Mouse (Mus musculus) adrenal gland, postnatal 36 days (tissue): ENCODE measurements around the gene Acer1. TPM values are rescaled to one million over a fixed set of nuclear protein-coding genes. Genes with fewer than 3 reads are reported as not detected.
A peak's percentile ranks its signal among the peaks of the same experiment; 100 is the strongest.
"Not testable (repeated sequence)": the region's sequence is repeated elsewhere in the genome, so short reads cannot be mapped to it uniquely, and the experiment has no call there.

Experiments
- DNase-seq, 2 experiments: peaks; one replicate each; pipeline ENCODE4 v3.0.0; 2021; ENCODE audit warnings: mixed read lengths in 1 of 2
- total RNA-seq, 2 experiments: library from RNA; stranded (reverse); gene quantifications; 2 replicates each; pipeline ENCODE4 v1.2.3; 2021

Gene Acer1
- total RNA-seq, 2 experiments from 2014 or later, result 0.23 TPM; not detected in 1

DNA sequence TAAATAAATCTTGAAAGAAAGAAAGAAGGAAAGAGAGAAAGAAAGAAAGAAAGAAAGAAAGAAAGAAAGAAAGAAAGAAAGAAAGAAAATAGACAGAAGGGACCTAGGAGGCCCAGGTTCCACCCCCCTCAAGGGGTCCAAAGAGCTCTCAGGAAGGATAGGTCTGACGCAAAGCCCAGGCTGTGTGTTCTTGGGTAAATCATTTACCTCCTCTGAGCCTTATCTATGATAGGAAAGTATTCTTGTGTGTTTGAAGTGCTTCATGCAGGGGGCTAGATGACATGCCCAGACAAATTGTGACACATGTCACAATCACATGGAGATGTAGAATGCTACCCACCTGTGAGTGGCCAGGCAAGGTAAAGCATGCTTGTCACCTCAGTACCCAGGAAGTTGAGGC, 29.3 kb downstream of the Acer1 start:
- no peak for DNase-seq

DNA sequence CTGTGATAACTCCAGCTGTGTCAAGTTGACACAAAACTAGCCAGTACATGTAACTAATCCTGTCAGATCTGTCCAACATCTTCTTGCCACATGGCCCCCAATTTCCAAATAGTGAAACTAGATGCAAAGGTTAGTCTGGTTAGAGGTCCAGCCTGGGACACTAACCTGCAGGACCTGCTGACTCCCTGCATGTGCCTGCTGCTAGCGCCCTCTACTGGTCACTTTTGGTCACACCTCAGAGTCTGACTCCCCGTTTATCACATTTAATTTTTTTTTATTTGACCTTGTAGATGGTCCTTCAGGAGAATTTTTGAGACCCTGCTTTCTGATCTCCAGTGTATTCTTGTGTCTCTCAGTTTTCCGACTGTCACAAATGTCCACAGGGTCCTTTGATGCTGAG, 31.0 kb downstream of the Acer1 start:
- peak; percentile 61 to 77 for DNase-seq

DNA sequence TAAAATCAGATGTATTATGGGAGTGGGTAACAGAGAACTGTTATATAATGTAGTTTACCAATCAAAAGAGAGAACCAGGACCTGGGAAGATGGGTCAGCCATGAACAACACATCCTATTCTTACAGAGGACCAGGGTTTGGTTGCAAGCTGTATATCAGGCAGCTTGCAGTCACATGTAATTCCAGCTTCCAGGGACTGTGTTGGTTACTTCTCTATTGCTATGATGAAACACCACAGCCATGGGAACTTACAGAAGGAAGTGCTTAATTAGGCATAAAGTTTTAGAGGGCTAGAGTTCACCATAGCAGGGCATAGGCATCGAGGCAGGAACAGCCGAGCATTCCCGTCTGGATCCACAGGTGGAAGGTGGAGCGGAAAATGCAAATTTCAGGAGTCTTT, 43.2 kb downstream of the Acer1 start:
- DNase-seq, result no peak

DNA sequence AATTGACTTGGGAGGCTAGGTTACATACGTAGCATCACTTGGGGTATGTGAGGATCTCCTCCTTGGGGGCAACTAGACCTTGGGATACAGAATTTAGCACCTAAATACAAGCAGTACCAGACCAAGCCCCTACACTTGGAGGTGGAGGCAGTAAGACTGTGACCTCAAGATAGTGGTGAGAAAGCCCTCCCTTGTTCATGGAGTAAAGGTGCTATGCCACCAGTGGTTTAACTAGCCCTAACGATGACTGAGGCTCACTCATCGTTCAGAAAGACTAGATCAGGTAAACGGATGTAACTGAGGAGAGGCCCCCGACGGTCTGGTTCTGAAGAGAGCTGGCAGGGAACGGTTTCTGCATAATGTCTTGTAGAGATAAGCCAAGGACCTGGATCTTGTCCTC, 45.2 kb downstream of the Acer1 start:
- DNase-seq, result no peak

DNA sequence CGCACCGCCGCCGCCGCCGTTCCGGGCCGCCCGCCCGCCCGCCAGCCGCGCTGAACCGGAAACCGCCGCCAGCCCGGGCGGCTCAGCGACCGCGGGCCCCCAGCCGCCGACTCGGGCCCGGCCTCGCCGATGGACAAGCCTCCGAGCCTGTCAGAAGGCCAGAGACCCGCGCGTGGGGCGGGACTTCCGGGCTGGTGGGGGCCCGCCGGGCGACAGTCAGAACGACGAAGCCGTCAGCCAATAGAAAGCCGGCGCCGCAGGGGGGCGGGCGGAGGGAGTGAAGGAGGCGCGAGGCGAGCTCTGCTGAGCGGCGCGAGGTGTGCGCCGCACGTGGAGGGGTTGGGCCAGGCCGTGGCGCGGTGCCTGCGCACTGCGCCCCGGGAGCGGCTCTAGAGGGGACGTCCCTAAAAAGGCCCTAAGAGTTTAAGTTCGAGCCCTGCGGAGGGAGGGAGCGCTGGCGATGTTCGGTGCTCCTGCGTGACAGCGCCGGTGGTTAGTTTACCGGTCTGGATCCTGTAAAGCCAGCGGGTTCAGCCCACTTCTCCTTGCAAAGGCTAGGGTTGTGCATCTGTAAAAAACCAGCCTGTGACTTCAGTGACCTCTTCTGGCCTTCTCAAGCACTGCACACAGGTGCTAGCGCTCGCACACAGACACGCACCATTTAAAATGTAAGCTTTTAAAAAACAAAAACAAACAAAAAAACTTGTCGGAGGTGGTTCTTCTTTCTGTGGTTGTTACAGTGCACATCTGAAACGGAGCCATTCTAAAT, 46.4 kb downstream of the Acer1 start, which contains the start of gene Mllt1:
Gene Mllt1 (minus strand): TSS at position 53 of the 769 bp plus-strand sequence.
- DNase-seq, result peak; percentile 100

DNA sequence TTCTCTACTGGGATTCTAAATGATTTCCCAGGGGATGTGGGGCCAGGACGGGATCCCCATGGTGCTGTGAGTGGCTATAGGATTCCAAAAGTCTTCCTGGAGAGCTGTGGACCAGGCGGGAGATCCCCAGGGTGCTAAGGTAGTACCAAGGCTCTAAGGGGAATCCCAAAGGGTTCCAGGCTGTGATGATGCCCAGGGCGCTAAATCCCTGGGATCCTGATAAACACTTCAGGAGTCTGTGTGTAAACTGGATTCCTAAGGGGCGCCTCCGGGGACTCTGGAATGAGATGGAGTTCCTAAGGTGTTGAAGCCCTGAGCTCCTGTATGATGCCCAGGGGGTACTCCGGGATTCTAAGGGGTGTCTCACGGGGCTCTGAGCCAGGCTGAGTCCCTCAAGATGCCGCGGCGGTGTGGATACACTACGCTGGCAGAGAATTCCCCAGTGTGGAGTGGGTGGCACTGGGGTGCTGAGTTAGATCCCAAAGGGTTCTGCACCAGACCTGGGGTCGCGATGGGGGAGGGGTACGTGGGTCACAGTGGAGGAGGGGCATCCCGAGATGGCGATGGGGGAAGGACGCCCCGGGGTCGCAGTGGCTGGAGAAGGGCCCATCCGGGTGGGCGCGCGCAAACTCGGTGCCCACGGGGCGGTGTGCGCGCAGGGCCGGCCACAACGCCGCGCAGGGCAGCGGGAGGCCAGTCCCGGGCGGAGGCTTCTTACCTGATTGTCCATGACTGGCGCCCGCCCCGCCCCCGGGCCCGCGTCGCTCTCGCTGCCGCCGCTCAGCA, 47.2 kb downstream of the Acer1 start:
- no peak for DNase-seq

DNA sequence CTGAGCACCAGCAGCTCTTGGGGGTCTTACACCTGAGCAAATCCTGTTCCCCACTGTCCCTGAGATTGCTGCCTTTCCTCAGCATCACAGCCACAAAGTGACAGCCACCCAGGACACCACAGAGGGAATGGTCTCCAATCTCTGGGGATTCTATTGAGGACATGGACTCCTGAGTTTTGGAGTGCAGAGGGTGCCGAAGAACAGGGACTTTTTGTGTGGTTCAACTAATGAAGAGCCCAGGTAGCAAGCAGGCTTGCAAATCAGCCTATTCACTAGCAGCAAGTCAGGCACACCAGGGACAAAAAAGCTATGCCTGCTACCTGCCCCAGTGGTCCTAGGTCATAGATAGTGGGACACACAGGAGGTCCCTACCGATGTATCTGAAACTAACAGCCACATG, 48.5 kb downstream of the Acer1 start:
- no peak for DNase-seq

DNA sequence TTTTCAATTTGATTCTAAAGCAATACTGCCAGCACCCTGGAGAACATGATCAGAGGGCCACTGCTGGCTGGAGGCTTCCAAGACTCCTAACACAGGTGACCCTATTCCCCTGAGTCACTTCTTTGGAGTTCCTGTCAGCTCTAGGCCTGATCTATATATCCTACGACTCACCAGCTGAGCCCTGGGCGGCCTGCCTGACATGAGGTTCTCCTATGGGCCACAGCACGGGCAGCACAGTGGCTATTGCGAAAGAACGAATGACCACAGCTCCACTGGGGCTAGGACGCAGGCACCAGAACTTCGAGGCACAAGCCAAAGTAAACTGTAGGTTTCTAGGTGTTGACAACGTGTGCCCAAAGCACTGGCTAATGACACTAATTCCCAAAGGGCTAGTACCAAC, 51.9 kb downstream of the Acer1 start:
- DNase-seq, result peak; percentile 36 to 52

DNA sequence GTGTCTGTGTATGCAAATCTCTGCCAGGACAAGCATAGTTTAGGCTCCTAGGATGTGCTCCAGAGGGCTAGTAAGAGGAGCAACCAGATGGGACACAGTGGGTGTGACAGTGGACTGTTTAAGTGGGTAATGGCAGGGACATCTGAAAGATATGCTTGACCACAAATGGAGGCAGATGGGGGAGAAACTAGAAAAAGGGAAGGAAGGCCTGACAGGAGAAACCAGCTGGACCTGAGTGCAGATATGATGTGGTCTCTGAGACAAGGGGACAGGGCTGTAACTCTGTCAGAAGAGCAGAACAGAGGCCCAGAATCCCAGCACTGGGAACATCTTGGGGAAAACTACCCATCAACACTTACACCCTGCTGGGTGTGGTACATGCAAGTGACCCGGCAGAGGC, 52.4 kb downstream of the Acer1 start:
- no peak for DNase-seq

DNA sequence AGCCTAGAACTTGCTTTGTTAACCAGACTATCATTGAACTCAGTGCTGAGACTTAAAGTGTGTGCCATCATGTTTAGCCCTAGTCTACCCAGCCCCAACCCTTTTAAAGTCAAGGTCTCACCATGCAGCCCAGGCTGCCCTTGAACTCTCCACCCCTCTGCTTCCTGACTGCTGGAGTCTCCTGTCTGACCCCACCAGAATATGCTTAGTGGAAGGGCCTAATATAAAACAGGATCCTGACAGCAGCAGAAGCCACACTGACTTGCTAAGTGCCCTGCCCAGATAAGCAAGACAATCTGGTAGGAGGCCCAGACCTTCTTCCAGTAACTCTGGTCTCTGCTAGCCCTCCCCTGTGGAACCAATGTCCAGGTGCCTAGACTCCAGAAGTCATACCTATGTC, 52.8 kb downstream of the Acer1 start:
- peak; percentile 22 to 33 for DNase-seq

DNA sequence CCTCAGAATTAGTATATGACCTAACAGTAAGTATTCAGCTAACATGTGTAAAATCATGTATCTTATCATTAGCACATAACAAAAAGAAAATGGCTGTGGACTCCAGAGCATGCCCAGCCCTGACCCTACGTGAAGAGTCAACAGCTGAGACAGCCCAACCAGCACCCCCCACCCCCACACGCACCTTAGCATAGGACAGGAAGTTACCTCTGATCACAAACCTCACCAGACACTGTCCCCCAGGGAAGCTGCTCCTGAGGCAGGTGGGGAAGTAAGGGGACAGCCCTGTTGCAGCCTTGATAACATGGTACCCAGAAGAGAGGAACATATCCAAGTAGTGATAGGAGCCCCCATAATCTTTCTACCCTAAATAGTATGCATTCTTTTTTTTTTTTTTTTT, 55.9 kb downstream of the Acer1 start:
- DNase-seq, result no peak

DNA sequence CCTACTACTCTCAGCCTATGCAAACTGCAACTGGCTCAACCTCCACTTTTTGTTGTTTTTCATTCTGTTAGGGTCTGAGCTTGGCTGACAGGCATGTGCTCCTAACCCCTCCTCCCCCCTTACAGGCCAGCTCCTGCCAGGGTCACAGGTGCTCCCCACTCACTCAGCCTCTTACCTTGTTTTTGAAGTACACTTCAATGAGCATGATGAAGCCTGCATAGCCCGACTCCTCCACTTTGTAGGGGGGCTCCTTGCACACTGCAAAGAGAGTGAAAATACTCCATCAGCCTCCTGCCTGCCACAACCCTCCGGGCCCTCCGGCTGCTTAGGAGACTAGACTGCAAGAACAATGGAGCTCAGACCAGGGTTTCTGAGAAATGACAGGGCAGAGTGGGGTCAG, 62.2 kb downstream of the Acer1 start:
- DNase-seq, result no peak

DNA sequence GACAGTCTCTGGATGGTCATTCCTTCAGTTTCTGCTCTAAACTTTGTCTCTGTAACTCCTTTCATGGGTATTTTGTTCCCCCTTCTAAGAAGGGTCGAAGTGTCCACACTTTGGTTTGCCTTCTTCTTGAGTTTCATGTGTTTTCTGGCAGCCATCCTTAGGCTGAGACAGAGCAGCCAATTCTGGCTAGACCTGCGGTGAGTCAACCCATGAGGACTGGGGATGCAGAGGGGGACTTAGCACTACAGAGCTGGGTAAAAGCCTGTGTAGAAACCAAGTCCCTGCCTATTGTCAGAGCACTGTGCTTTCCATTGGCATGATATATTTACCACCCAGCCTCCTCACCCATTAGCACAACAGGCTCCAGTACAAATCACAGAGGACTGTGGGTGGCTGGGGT, 64.8 kb downstream of the Acer1 start:
- DNase-seq, result no peak

DNA sequence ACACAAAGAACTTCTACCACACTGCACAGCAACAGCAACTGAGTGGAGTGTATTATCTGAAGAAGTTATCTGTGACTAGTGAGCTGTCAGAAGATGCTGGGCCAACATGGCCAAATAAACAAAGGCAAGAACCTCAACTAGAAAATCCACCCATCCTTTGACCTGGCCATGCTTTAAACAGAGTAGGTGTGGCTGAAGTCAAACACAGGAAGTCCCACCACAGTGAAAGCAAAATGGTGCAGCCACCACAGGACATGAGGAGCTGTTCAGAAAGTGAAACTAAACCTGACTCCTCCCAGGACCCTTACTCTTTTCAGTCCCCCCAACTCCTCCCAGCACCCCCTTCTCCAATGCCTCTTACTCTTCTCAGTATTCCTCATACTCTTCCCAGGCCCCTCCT, 68.5 kb downstream of the Acer1 start:
- no peak for DNase-seq

DNA sequence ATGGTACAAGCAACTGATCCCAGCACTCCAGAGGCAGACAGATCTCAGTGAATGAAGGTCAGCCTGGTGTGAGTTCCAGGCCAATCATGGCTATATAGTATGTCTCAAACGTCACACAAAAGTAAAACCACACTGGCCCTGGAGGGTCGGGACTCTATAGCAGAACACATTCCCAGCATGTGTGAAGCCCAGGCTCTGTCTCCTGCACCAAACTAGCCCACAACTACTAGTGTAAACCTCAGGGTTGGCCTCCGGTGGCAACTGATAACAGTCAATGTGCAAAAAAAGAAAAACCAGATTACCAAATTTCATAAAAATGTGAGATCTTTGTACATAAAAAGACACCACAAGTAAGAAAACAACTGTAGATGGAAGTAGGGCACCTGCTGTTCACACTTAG, 68.9 kb downstream of the Acer1 start:
- DNase-seq, result no peak

DNA sequence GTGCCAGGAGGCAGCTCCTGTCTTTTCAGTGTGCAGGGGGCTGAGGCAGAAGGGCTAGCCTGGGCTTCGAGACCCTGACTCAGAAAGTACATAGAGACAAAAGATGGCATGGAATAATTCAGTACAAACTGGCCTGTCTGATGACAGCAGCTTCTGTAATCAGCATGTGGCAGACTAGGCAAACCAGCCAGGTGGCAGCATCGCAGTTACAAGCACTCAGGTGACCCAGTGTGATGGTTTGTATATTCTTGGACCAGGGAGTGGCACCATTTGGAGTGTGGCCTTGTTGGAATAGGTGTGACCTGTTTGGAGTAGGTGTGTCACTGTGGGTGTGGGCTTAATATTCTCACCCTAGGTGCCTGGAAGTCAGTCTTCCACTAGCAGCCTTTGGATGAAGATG, 72.2 kb downstream of the Acer1 start:
- DNase-seq, result not testable (repeated sequence)

DNA sequence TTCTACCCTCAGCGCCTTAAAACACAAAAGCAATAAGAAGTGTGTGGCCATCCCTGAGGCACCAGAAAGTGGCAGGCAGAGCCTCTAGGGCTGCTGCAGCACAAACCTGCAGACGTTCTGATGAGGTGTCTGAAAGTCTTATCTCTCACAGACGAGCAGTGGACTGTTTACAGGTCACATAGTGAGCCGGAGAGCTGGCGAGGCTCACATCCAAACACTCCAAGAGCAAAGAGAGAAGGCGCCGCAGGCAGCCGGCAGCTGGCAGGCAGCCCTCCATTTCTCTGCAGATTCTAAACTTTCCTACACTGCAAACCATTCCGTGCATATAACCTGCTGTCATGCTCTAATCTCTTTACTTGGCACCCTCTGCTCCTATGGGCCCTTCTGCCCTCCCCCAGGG, 74.0 kb downstream of the Acer1 start:
- no peak for DNase-seq

DNA sequence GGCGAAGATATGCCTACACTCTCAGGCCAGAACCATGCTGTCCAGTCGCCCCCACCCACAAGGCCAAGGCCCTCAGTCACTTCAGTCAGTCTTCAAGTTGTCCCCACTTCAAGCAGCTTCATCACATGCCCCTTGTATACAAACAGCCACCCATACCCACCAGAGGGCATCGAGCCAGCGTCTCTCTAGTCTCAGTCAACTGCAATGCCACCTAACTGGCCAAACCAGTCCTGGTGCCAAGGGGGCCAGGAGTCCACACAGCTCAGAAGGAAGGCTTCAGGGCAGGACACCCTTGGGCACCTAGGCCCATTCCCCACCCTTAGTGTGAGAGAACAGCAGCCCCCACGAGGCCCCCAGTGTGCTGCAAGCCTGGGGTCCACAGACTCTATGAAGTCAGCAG, 74.8 kb downstream of the Acer1 start:
- no peak for DNase-seq

DNA sequence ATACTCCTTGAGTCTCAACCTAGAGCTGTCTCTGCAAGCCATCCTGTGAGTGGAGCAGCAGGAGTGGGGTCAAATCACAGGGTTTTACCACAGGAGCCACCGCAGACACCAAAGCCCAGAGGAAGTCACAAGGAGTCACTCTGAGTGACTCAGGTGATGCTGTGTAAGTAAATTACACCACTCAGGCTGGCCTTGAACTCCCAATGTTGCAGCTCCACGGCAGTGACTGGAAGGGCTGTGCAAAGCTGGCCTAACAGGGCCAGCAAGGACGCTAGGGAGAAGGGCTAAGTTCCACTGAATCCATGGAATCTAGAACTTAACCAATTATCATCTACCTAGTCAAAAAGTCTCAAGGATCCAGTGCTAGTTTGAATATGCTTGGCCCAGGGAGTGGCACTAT, 75.8 kb downstream of the Acer1 start:
- DNase-seq, result peak in 1 of 2 experiments; percentile 41
